Mouse (Mus musculus): ENCODE measurements around the gene Gm3164. TPM values are rescaled to one million over a fixed set of nuclear protein-coding genes. Genes with fewer than 3 reads are reported as not detected.
"Not testable (repeated sequence)": the region's sequence is repeated elsewhere in the genome, so short reads cannot be mapped to it uniquely, and the experiment has no call there.

Gm3164 gene
- 0.36 TPM in 1 of 2 replicates, not detected in the other for polyA plus RNA-seq (2014; fragmentation: Nextera tagmentation; extraction: Ambion mirVana)

- not testable (repeated sequence) for H3K4me1 ChIP-seq (replicated peaks; ENCODE audit: control insufficient read depth, insufficient read depth, low read length); H3K27me3 ChIP-seq (replicated peaks; ENCODE audit: control insufficient read depth, insufficient read depth, low read length); H3K27ac ChIP-seq (ENCODE audit: low read depth); H3K9ac ChIP-seq (ENCODE audit: low read length); H3K36me3 ChIP-seq (ENCODE audit: control insufficient read depth, insufficient read depth, low read length); H3K9me3 ChIP-seq (ENCODE audit: control insufficient read depth, low read length); ATAC-seq (replicated peaks; ENCODE audit: low FRiP score, low TSS enrichment, low read depth)
- H3K4me3 ChIP-seq (ENCODE audit: low read depth, low read length), result peak within 1 kb of the TSS; percentile 27
- H3K4me2 ChIP-seq (ENCODE audit: low read length), result peak within 1 kb of the TSS; percentile 50
- WGBS, result 1% methylated on average over 16 of the region's 59 CpGs
- DNase-seq (ENCODE audit: low spot score), result peak; percentile 56
Measured at GRCm38 (mm10) chr14:4414965-4415835, at the start of gene Gm3164. Gm3164 (plus strand) TSS chr14:4415448.

GRCm38 (mm10) chr14:4368991-4369390, 46.3 kb upstream of the Gm3164 start:
- H3K4me3 ChIP-seq (ENCODE audit: low read depth, low read length); DNase-seq (ENCODE audit: low spot score); H3K9ac ChIP-seq (ENCODE audit: low read length); ATAC-seq (replicated peaks; ENCODE audit: low FRiP score, low TSS enrichment, low read depth); H3K9me3 ChIP-seq (ENCODE audit: control insufficient read depth, low read length); H3K27ac ChIP-seq (ENCODE audit: low read depth); H3K4me2 ChIP-seq (ENCODE audit: low read length); H3K4me1 ChIP-seq (replicated peaks; ENCODE audit: control insufficient read depth, insufficient read depth, low read length); H3K27me3 ChIP-seq (replicated peaks; ENCODE audit: control insufficient read depth, insufficient read depth, low read length); H3K36me3 ChIP-seq (ENCODE audit: control insufficient read depth, insufficient read depth, low read length): not testable (repeated sequence)
- WGBS, result 90% methylated on average over 3 of the region's 3 CpGs

- H3K36me3 ChIP-seq (ENCODE audit: control insufficient read depth, insufficient read depth, low read length); H3K4me3 ChIP-seq (ENCODE audit: low read depth, low read length); H3K4me2 ChIP-seq (ENCODE audit: low read length); DNase-seq (ENCODE audit: low spot score); H3K27ac ChIP-seq (ENCODE audit: low read depth); ATAC-seq (replicated peaks; ENCODE audit: low FRiP score, low TSS enrichment, low read depth); H3K9me3 ChIP-seq (ENCODE audit: control insufficient read depth, low read length); H3K27me3 ChIP-seq (replicated peaks; ENCODE audit: control insufficient read depth, insufficient read depth, low read length); H3K9ac ChIP-seq (ENCODE audit: low read length); H3K4me1 ChIP-seq (replicated peaks; ENCODE audit: control insufficient read depth, insufficient read depth, low read length): not testable (repeated sequence)
- 80% methylated on average over 3 of the region's 3 CpGs for WGBS
Measured at GRCm38 (mm10) chr14:4369691-4370090, 45.6 kb upstream of the Gm3164 start.

- not testable (repeated sequence) for H3K36me3 ChIP-seq (ENCODE audit: control insufficient read depth, insufficient read depth, low read length); H3K9me3 ChIP-seq (ENCODE audit: control insufficient read depth, low read length); H3K4me1 ChIP-seq (replicated peaks; ENCODE audit: control insufficient read depth, insufficient read depth, low read length); H3K27ac ChIP-seq (ENCODE audit: low read depth); H3K4me2 ChIP-seq (ENCODE audit: low read length); DNase-seq (ENCODE audit: low spot score); H3K9ac ChIP-seq (ENCODE audit: low read length); H3K27me3 ChIP-seq (replicated peaks; ENCODE audit: control insufficient read depth, insufficient read depth, low read length); H3K4me3 ChIP-seq (ENCODE audit: low read depth, low read length); ATAC-seq (replicated peaks; ENCODE audit: low FRiP score, low TSS enrichment, low read depth)
Measured at GRCm38 (mm10) chr14:4377871-4378270, 37.4 kb upstream of the Gm3164 start.

GRCm38 (mm10) chr14:4385606-4386005, 29.6 kb upstream of the Gm3164 start:
- not testable (repeated sequence) for H3K27me3 ChIP-seq (replicated peaks; ENCODE audit: control insufficient read depth, insufficient read depth, low read length); ATAC-seq (replicated peaks; ENCODE audit: low FRiP score, low TSS enrichment, low read depth); H3K36me3 ChIP-seq (ENCODE audit: control insufficient read depth, insufficient read depth, low read length); H3K4me3 ChIP-seq (ENCODE audit: low read depth, low read length); H3K9me3 ChIP-seq (ENCODE audit: control insufficient read depth, low read length); H3K4me2 ChIP-seq (ENCODE audit: low read length); H3K27ac ChIP-seq (ENCODE audit: low read depth); H3K4me1 ChIP-seq (replicated peaks; ENCODE audit: control insufficient read depth, insufficient read depth, low read length); H3K9ac ChIP-seq (ENCODE audit: low read length); DNase-seq (ENCODE audit: low spot score)

- not testable (repeated sequence) for H3K27me3 ChIP-seq (replicated peaks; ENCODE audit: control insufficient read depth, insufficient read depth, low read length); H3K4me3 ChIP-seq (ENCODE audit: low read depth, low read length); H3K9ac ChIP-seq (ENCODE audit: low read length); DNase-seq (ENCODE audit: low spot score); H3K27ac ChIP-seq (ENCODE audit: low read depth); H3K36me3 ChIP-seq (ENCODE audit: control insufficient read depth, insufficient read depth, low read length); ATAC-seq (replicated peaks; ENCODE audit: low FRiP score, low TSS enrichment, low read depth); H3K9me3 ChIP-seq (ENCODE audit: control insufficient read depth, low read length); H3K4me1 ChIP-seq (replicated peaks; ENCODE audit: control insufficient read depth, insufficient read depth, low read length); H3K4me2 ChIP-seq (ENCODE audit: low read length)
- 90% methylated on average over 2 of the region's 6 CpGs for WGBS
Measured at GRCm38 (mm10) chr14:4392841-4393530, 22.3 kb upstream of the Gm3164 start.

GRCm38 (mm10) chr14:4397226-4397625, 18.0 kb upstream of the Gm3164 start, which contains the start of gene Gm3159:
Gm3159 (plus strand) TSS chr14:4397526.
- 71% methylated on average over 1 of the region's 3 CpGs for WGBS
- ATAC-seq (replicated peaks; ENCODE audit: low FRiP score, low TSS enrichment, low read depth), result not testable (repeated sequence)

GRCm38 (mm10) chr14:4398624-4399023, 16.6 kb upstream of the Gm3164 start:
- H3K27ac ChIP-seq (ENCODE audit: low read depth); H3K9ac ChIP-seq (ENCODE audit: low read length); DNase-seq (ENCODE audit: low spot score); H3K4me3 ChIP-seq (ENCODE audit: low read depth, low read length); ATAC-seq (replicated peaks; ENCODE audit: low FRiP score, low TSS enrichment, low read depth); H3K4me2 ChIP-seq (ENCODE audit: low read length); H3K4me1 ChIP-seq (replicated peaks; ENCODE audit: control insufficient read depth, insufficient read depth, low read length); H3K36me3 ChIP-seq (ENCODE audit: control insufficient read depth, insufficient read depth, low read length); H3K9me3 ChIP-seq (ENCODE audit: control insufficient read depth, low read length); H3K27me3 ChIP-seq (replicated peaks; ENCODE audit: control insufficient read depth, insufficient read depth, low read length): not testable (repeated sequence)

More at GRCm38 (mm10) chr14:4397226-4397625, 18.0 kb upstream of the Gm3164 start, which contains the start of gene Gm3159:
- not testable (repeated sequence) for H3K9ac ChIP-seq (ENCODE audit: low read length); H3K4me1 ChIP-seq (replicated peaks; ENCODE audit: control insufficient read depth, insufficient read depth, low read length); H3K4me2 ChIP-seq (ENCODE audit: low read length); H3K36me3 ChIP-seq (ENCODE audit: control insufficient read depth, insufficient read depth, low read length); DNase-seq (ENCODE audit: low spot score); H3K4me3 ChIP-seq (ENCODE audit: low read depth, low read length); H3K27me3 ChIP-seq (replicated peaks; ENCODE audit: control insufficient read depth, insufficient read depth, low read length); H3K27ac ChIP-seq (ENCODE audit: low read depth); H3K9me3 ChIP-seq (ENCODE audit: control insufficient read depth, low read length)
